Mouse (Mus musculus) hindbrain, embryonic 15.5 days (tissue): ENCODE measurements around the gene Serpine2. TPM values are rescaled to one million over a fixed set of nuclear protein-coding genes. Genes with fewer than 3 reads are reported as not detected.

Source experiments
- ATAC-seq: fragments of 200-750 bp; cut with Nextera tagmentation; 2 replicates; pipeline ENCODE4 v1.8.0; 2017; ENCODE audit warnings: low read depth, moderate number of reproducible peaks, moderate TSS enrichment; ENCODE audit not compliant: low FRiP score
- H3K27ac ChIP-seq: fragments of 300-500 bp; sonication (generic); replicated peaks from 2 replicates; pipeline ENCODE4 v1.5.1; 2015; ENCODE audit warnings: mild to moderate bottlenecking, inconsistent platforms
- H3K27me3 ChIP-seq: fragments of 300-500 bp; sonication (generic); 2 replicates; pipeline ENCODE4 v1.6.1; 2015; ENCODE audit warnings: control low read depth, inconsistent platforms
- H3K36me3 ChIP-seq: fragments of 300-500 bp; sonication (generic); 2 replicates; pipeline ENCODE4 v1.6.1; 2015; ENCODE audit warnings: control low read depth, inconsistent platforms
- H3K4me1 ChIP-seq: fragments of 300-500 bp; sonication (generic); replicated peaks from 2 replicates; pipeline ENCODE4 v1.6.1; 2015; ENCODE audit warnings: control low read depth, inconsistent platforms
- H3K4me2 ChIP-seq: fragments of 300-500 bp; sonication (generic); 2 replicates; pipeline ENCODE4 v1.6.1; 2015; ENCODE audit warnings: moderate library complexity, mild to moderate bottlenecking, inconsistent platforms
- H3K4me3 ChIP-seq: fragments of 300-500 bp; sonication (generic); 2 replicates; pipeline ENCODE4 v1.5.1; 2015; ENCODE audit warnings: mild to moderate bottlenecking, inconsistent platforms
- H3K9ac ChIP-seq: fragments of 300-500 bp; sonication (generic); 2 replicates; pipeline ENCODE4 v1.6.1; 2015; ENCODE audit warnings: inconsistent platforms
- H3K9me3 ChIP-seq: fragments of 300-500 bp; sonication (generic); 2 replicates; pipeline ENCODE4 v1.6.1; 2016; ENCODE audit warnings: control low read depth, inconsistent platforms
- WGBS: fragments of 180-500 bp; shearing (Covaris S2); methylation state at CpG from one replicate; pipeline ENCODE4 v1.1.7; 2015; 5-methylcytosine and 5-hydroxymethylcytosine counted together
- polyA plus RNA-seq: library from polyadenylated mRNA; unstranded; fragments of >200 nt; fragmentation: Nextera tagmentation; extraction: Ambion mirVana; gene quantifications from 2 replicates; pipeline ENCODE4 v1.2.1, GENCODE M21; 2015

Gene Serpine2
- polyA plus RNA-seq, 1 experiment from 2014 or later, result 313 TPM

GRCm38 (mm10) chr1:79856756-79857155 is 4.2 kb downstream of the Serpine2 start:
- Histone ChIP-seq H3K9me3 (no peaks in the 10 kb centered on the region), H3K36me3 (no peaks in the 10 kb centered on the region), H3K4me1 (peaks cover 22% of the 10 kb centered on the region), H3K4me2 (peak overlapping the region; percentile 95), H3K9ac (no peak overlapping the region), H3K27ac (no peak overlapping the region), H3K4me3 (peak overlapping the region; percentile 83), H3K27me3 (no peaks in the 10 kb centered on the region)
- 31% methylated on average over 4 of the region's 4 CpGs for WGBS
- no peak for ATAC-seq

- no peak overlapping the region for H3K4me3 ChIP-seq
- H3K4me2 ChIP-seq, result no peak overlapping the region
- 0 out of 2 replicates have a peak, but pooled peaks cover 4% of the 10 kb centered on the region for H3K36me3 ChIP-seq
- no peaks in the 10 kb centered on the region for H3K27me3 ChIP-seq
- ATAC-seq, result no peak
- H3K4me1 ChIP-seq, result peaks cover 12% of the 10 kb centered on the region
- H3K9me3 ChIP-seq, result no peaks in the 10 kb centered on the region
- H3K9ac ChIP-seq, result no peak overlapping the region
- WGBS, result 91% methylated on average over 3 of the region's 3 CpGs
- H3K27ac ChIP-seq, result no peak overlapping the region
Measured at GRCm38 (mm10) chr1:79853527-79853926, 7.5 kb downstream of the Serpine2 start.

GRCm38 (mm10) chr1:79850341-79850740 is 10.6 kb downstream of the Serpine2 start:
- Histone ChIP-seq H3K9ac (no peak overlapping the region), H3K4me2 (no peak overlapping the region), H3K9me3 (no peaks in the 10 kb centered on the region), H3K4me3 (no peak overlapping the region), H3K36me3 (0 out of 2 replicates have a peak, but pooled peaks cover 4% of the 10 kb centered on the region), H3K27ac (no peak overlapping the region), H3K4me1 (peaks cover 7% of the 10 kb centered on the region), H3K27me3 (no peaks in the 10 kb centered on the region)
- no peak for ATAC-seq
- WGBS, result 91% methylated on average over 10 of the region's 10 CpGs

- 83% methylated on average over 3 of the region's 3 CpGs for WGBS
- Histone ChIP-seq H3K4me2 (no peak overlapping the region), H3K4me3 (no peak overlapping the region), H3K9me3 (no peaks in the 10 kb centered on the region), H3K27ac (no peak overlapping the region), H3K27me3 (no peaks in the 10 kb centered on the region), H3K36me3 (0 out of 2 replicates have a peak, but pooled peaks cover 4% of the 10 kb centered on the region), H3K4me1 (no peaks in the 10 kb centered on the region), H3K9ac (no peak overlapping the region)
- no peak for ATAC-seq
Measured at GRCm38 (mm10) chr1:79848663-79849062, 12.3 kb downstream of the Serpine2 start.

- 90% methylated on average over 2 of the region's 2 CpGs for WGBS
- Histone ChIP-seq H3K36me3 (0 out of 2 replicates have a peak, but pooled peaks cover 4% of the 10 kb centered on the region), H3K4me3 (no peak overlapping the region), H3K27ac (no peak overlapping the region), H3K4me2 (no peak overlapping the region), H3K27me3 (no peaks in the 10 kb centered on the region), H3K9me3 (no peaks in the 10 kb centered on the region), H3K4me1 (no peaks in the 10 kb centered on the region), H3K9ac (no peak overlapping the region)
- no peak for ATAC-seq
Measured at GRCm38 (mm10) chr1:79846891-79847290, 14.1 kb downstream of the Serpine2 start.

GRCm38 (mm10) chr1:79832719-79833404 is 28.1 kb downstream of the Serpine2 start:
- peak; percentile 92 for ATAC-seq
- peak overlapping the region; percentile 23; the same call in 1 of the 2 replicates for H3K4me2 ChIP-seq

GRCm38 (mm10) chr1:79823951-79824633 is 36.9 kb downstream of the Serpine2 start:
- Histone ChIP-seq H3K4me2 (no peak overlapping the region), H3K36me3 (no peaks in the 10 kb centered on the region; the same call in 1 of the 2 replicates), H3K4me1 (peaks cover 21% of the 10 kb centered on the region), H3K27me3 (no peaks in the 10 kb centered on the region), H3K4me3 (no peak overlapping the region), H3K9ac (no peak overlapping the region), H3K9me3 (no peaks in the 10 kb centered on the region), H3K27ac (peak overlapping the region; percentile 36)
- ATAC-seq, result no peak
- 73% methylated on average over 14 of the region's 14 CpGs for WGBS

More at GRCm38 (mm10) chr1:79832719-79833404, 28.1 kb downstream of the Serpine2 start:
- Histone ChIP-seq H3K4me3 (no peak overlapping the region), H3K4me1 (peaks cover 11% of the 10 kb centered on the region), H3K27me3 (no peaks in the 10 kb centered on the region), H3K9ac (no peak overlapping the region), H3K9me3 (no peaks in the 10 kb centered on the region), H3K36me3 (no peaks in the 10 kb centered on the region; the same call in 1 of the 2 replicates), H3K27ac (peak overlapping the region; percentile 40; the same call in 1 of the 2 replicates)
- WGBS, result 47% methylated on average over 16 of the region's 16 CpGs

- Histone ChIP-seq H3K36me3 (no peaks in the 10 kb centered on the region), H3K4me3 (no peak overlapping the region), H3K27ac (no peak overlapping the region), H3K27me3 (no peaks in the 10 kb centered on the region), H3K9ac (no peak overlapping the region), H3K4me2 (no peak overlapping the region), H3K9me3 (no peaks in the 10 kb centered on the region), H3K4me1 (peaks cover 21% of the 10 kb centered on the region)
- 66% methylated on average over 13 of the region's 13 CpGs for WGBS
- ATAC-seq, result no peak; the same call in 1 of the 2 replicates
Measured at GRCm38 (mm10) chr1:79822806-79823525, 38.0 kb downstream of the Serpine2 start.

GRCm38 (mm10) chr1:79819296-79819879 is 41.6 kb downstream of the Serpine2 start:
- no peak overlapping the region for H3K4me3 ChIP-seq
- 95% methylated on average over 11 of the region's 11 CpGs for WGBS

GRCm38 (mm10) chr1:79815446-79815845 is 45.5 kb downstream of the Serpine2 start:
- H3K9ac ChIP-seq, result no peak overlapping the region
- H3K27me3 ChIP-seq, result no peaks in the 10 kb centered on the region
- H3K4me3 ChIP-seq, result no peak overlapping the region
- no peaks in the 10 kb centered on the region for H3K4me1 ChIP-seq
- no peak for ATAC-seq
- WGBS, result 97% methylated on average over 3 of the region's 3 CpGs
- no peaks in the 10 kb centered on the region for H3K9me3 ChIP-seq
- H3K36me3 ChIP-seq, result no peaks in the 10 kb centered on the region
- H3K4me2 ChIP-seq, result no peak overlapping the region
- no peak overlapping the region for H3K27ac ChIP-seq

More at GRCm38 (mm10) chr1:79819296-79819879, 41.6 kb downstream of the Serpine2 start:
- H3K4me1 ChIP-seq, result peaks cover 13% of the 10 kb centered on the region; the same call in 1 of the 2 replicates
- H3K27ac ChIP-seq, result no peak overlapping the region
- no peak overlapping the region for H3K9ac ChIP-seq
- ATAC-seq, result no peak
- H3K36me3 ChIP-seq, result no peaks in the 10 kb centered on the region
- H3K9me3 ChIP-seq, result no peaks in the 10 kb centered on the region
- H3K4me2 ChIP-seq, result no peak overlapping the region
- no peaks in the 10 kb centered on the region for H3K27me3 ChIP-seq

GRCm38 (mm10) chr1:79809447-79809846 is 51.5 kb downstream of the Serpine2 start:
- H3K4me2 ChIP-seq, result no peak overlapping the region
- no peak overlapping the region for H3K4me3 ChIP-seq
- no peak overlapping the region for H3K27ac ChIP-seq
- WGBS, result 89% methylated on average over 3 of the region's 3 CpGs
- no peaks in the 10 kb centered on the region for H3K27me3 ChIP-seq
- ATAC-seq, result no peak
- peaks cover 5% of the 10 kb centered on the region; the same call in 1 of the 2 replicates for H3K36me3 ChIP-seq
- H3K4me1 ChIP-seq, result peaks cover 5% of the 10 kb centered on the region; the same call in 1 of the 2 replicates
- H3K9me3 ChIP-seq, result no peaks in the 10 kb centered on the region
- no peak overlapping the region for H3K9ac ChIP-seq
